Mouse (Mus musculus): ENCODE measurements around the gene Ccdc73. TPM values are rescaled to one million over a fixed set of nuclear protein-coding genes. Genes with fewer than 3 reads are reported as not detected.

The Ccdc73 gene
- total RNA-seq, 2 experiments from 2014 or later: 3.7 to 5.3 TPM

- DNase-seq: no peak
These were observed 159.5 kb downstream of the Ccdc73 start for GRCm38 (mm10) chr2:105026950-105027695.

- peak; percentile 85 to 87 for DNase-seq
These were observed 161.2 kb downstream of the Ccdc73 start for GRCm38 (mm10) chr2:105028806-105029205.

GRCm38 (mm10) chr2:105030505-105030904 lies 162.9 kb downstream of the Ccdc73 start:
- DNase-seq: no peak

- DNase-seq: no peak
These were observed 166.5 kb downstream of the Ccdc73 start for GRCm38 (mm10) chr2:105034084-105034483.

GRCm38 (mm10) chr2:105035985-105036384 lies 168.4 kb downstream of the Ccdc73 start:
- DNase-seq: peak in 1 of 2 experiments; percentile 26

GRCm38 (mm10) chr2:105036401-105037070 lies 168.9 kb downstream of the Ccdc73 start:
- DNase-seq: peak; percentile 32 to 34

- DNase-seq: no peak
These were observed 170.5 kb downstream of the Ccdc73 start for GRCm38 (mm10) chr2:105037956-105038569.

- DNase-seq: no peak
These were observed 171.3 kb downstream of the Ccdc73 start for GRCm38 (mm10) chr2:105038879-105039278.

GRCm38 (mm10) chr2:105040859-105041258 lies 173.3 kb downstream of the Ccdc73 start:
- DNase-seq: no peak

- DNase-seq: no peak
These were observed 175.5 kb downstream of the Ccdc73 start for GRCm38 (mm10) chr2:105043152-105043551.

GRCm38 (mm10) chr2:105048301-105048700 lies 180.7 kb downstream of the Ccdc73 start:
- DNase-seq: no peak

GRCm38 (mm10) chr2:105055529-105055928 lies 187.9 kb downstream of the Ccdc73 start:
- DNase-seq: no peak

GRCm38 (mm10) chr2:105058577-105059116 lies 191.0 kb downstream of the Ccdc73 start:
- no peak for DNase-seq

GRCm38 (mm10) chr2:105062741-105063372 lies 195.3 kb downstream of the Ccdc73 start:
- DNase-seq: no peak

Other genes starting within 250 kb of the Ccdc73 start
- gene Tcp11l1, start 155.6 kb upstream of the Ccdc73 start, total RNA-seq (2021): 10 to 100 TPM; 12.0 to 12.2 TPM
- not detected for gene Pin1rt1, start 151.4 kb upstream of the Ccdc73 start, total RNA-seq (2021)
- 1 to 10 TPM; 1.7 to 2.1 TPM for gene Depdc7, start 124.9 kb upstream of the Ccdc73 start, total RNA-seq (2021)
- 10 to 100 TPM; 25.6 to 26.9 TPM for gene Qser1, start 51.0 kb upstream of the Ccdc73 start, total RNA-seq (2021)
- gene Prrg4, start 17.9 kb upstream of the Ccdc73 start, total RNA-seq (2021): 10 to 100 TPM in 1 of 2 experiments, 1 to 10 TPM in 1; 4.1 to 31.2 TPM
- 100 to 1,000 TPM; 156 to 163 TPM for gene Eif3m, start 149.3 kb downstream of the Ccdc73 start, total RNA-seq (2021)
- gene Gm11060, start 224.2 kb downstream of the Ccdc73 start, total RNA-seq (2021): not detected